Mouse (Mus musculus): ENCODE results near the gene Gm6525. TPM values are rescaled to one million over a fixed set of nuclear protein-coding genes. Genes with fewer than 3 reads are reported as not detected.

The Gm6525 gene
- total and polyA plus RNA-seq, 2 experiments from 2014 or later = 0.29 to 2.1 TPM

DNA sequence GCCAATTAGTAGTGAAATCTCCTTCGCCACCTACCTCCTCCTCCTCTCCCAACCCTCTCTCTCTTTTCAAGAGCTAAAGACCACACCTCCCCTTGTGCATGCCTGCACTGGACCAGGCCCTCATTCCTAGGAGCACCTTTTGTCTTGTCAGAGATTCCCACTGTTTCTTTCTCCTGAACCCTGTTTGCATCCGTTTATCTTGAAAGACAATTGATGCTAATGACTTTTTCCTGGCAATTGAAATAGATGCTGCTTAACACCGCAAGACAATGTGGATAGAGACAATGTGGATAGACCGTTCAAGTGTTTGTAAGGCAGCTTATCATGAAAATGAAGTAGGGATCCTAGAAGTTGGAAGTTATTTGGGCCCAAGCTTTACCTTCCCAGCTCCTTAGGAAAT is 7.8 kb downstream of the Gm6525 start:
- Histone ChIP-seq H3K36me3 (ENCODE audit: insufficient read depth) (peaks cover 16% of the 10 kb centered on the region), H3K9ac (no peak overlapping the region)
- 21% methylated on average over 4 of the region's 4 CpGs for WGBS

GRCm38 (mm10) chr3:84189629-84190173 is 15.8 kb downstream of the Gm6525 start:
- H3K36me3 ChIP-seq (ENCODE audit: insufficient read depth) = peaks cover 34% of the 10 kb centered on the region
- 70% methylated on average over 10 of the region's 10 CpGs for WGBS
- no peak overlapping the region for H3K9ac ChIP-seq
- ATAC-seq (no peak), DNase-seq (no peak)
- H3K4me2 ChIP-seq (ENCODE audit: low read depth) = no peak overlapping the region
- H3K27ac ChIP-seq (ENCODE audit: low read depth, low read length) = no peak overlapping the region
- no peaks in the 10 kb centered on the region for H3K9me3 ChIP-seq (ENCODE audit: low read length)
- H3K27me3 ChIP-seq (ENCODE audit: insufficient read depth, low read length) = no peaks in the 10 kb centered on the region
- no peak overlapping the region for H3K4me3 ChIP-seq (ENCODE audit: low read depth, low read length)
- no peaks in the 10 kb centered on the region for H3K4me1 ChIP-seq (ENCODE audit: insufficient read depth)
- no peak for TF ChIP-seq CTCF (IDR thresholded peaks at IDR 0.05; ENCODE audit: low read depth)

More for the DNA sequence above, 7.8 kb downstream of the Gm6525 start:
- Histone ChIP-seq H3K4me2 (ENCODE audit: low read depth) (no peak overlapping the region), H3K4me1 (ENCODE audit: insufficient read depth) (peaks cover 8% of the 10 kb centered on the region; the same call in 1 of the 2 replicates), H3K27me3 (ENCODE audit: insufficient read depth, low read length) (no peaks in the 10 kb centered on the region), H3K27ac (ENCODE audit: low read depth, low read length) (0 out of 2 replicates have a peak overlapping the region, but pooled peaks have one; percentile 29), H3K4me3 (ENCODE audit: low read depth, low read length) (no peak overlapping the region), H3K9me3 (ENCODE audit: low read length) (no peaks in the 10 kb centered on the region)
- ATAC-seq (no peak), DNase-seq (no peak)
- no peak for TF ChIP-seq CTCF (IDR thresholded peaks at IDR 0.05; ENCODE audit: low read depth)

DNA sequence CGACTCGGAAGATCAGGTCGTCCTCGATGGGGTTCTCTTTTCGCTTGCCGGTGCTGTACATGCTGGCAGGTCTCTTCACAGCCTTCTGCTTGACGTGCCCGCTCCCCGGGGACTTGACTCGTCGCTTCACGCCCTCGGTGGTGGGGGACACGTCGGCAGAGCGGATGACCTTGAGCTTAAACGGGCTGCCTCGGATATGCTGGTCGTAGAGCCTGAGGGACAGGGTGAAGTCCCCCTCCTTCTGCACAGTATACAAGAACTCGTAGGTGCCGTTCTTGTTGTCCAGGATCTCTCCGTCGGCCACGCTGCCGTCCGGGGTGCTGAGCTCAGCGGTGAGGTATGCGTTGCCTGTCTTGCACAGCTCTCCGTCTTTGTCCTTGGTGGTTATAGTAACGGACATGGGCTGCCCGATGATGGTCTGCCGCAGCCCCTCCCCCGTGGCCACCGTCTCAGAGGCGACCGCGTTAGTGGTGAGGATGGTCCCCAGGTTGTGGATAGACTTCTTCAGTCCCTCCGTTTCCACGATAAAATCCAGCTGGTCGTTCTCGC is 16.7 kb downstream of the Gm6525 start:
- WGBS = 25% methylated on average over 41 of the region's 41 CpGs

DNA sequence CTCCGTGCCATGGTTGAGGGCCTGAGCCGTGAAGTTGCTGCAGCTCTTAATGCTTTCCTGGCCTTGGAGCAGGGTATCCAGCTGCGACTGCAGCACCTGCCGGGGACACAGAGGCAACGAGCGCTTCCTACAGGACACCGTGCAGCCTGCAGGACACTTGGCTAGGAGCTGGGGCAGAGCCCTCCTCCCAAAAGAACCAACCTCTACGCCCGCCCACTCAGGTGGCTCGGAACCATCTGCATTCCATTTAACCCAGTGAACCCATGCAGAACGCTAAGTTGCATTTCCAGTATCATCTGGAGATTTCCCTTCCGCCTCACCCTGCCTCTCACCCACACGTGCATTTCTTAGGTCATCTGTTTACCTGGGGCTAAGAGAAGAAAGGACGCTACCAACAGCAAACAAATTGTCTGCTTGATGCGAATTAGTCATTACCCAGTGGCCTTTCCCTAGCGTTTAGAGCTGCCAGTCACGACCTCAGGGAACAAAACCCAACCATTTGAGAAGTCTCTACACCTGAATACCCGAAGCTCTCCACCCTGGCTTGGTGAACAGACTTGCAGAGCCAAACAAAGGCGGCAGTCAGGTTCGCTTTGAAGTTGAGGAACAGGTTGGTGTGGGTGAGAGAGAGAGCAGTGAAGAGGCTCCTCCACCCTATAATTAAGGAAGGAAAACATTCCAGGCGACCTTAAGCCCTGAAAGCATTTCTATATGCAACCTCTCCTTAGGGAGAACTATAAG is 17.4 kb downstream of the Gm6525 start:
- Histone ChIP-seq H3K4me3 (ENCODE audit: low read depth, low read length) (no peak overlapping the region), H3K27me3 (ENCODE audit: insufficient read depth, low read length) (no peaks in the 10 kb centered on the region), H3K4me1 (ENCODE audit: insufficient read depth) (no peaks in the 10 kb centered on the region), H3K4me2 (ENCODE audit: low read depth) (no peak overlapping the region), H3K27ac (ENCODE audit: low read depth, low read length) (no peak overlapping the region), H3K9ac (no peak overlapping the region), H3K36me3 (ENCODE audit: insufficient read depth) (peaks cover 39% of the 10 kb centered on the region), H3K9me3 (ENCODE audit: low read length) (no peaks in the 10 kb centered on the region)
- peak; percentile 36; the same call in 1 of the 2 replicates for ATAC-seq
- 57% methylated on average over 21 of the region's 21 CpGs for WGBS
- TF ChIP-seq CTCF (IDR thresholded peaks at IDR 0.05; ENCODE audit: low read depth) = no peak
- DNase-seq = peak; percentile 37

More for the DNA sequence above, 16.7 kb downstream of the Gm6525 start:
- no peak for TF ChIP-seq CTCF (IDR thresholded peaks at IDR 0.05; ENCODE audit: low read depth)
- ATAC-seq = peak; percentile 28
- H3K4me2 ChIP-seq (ENCODE audit: low read depth) = no peak overlapping the region
- peaks cover 34% of the 10 kb centered on the region for H3K36me3 ChIP-seq (ENCODE audit: insufficient read depth)
- no peak for DNase-seq
- H3K4me3 ChIP-seq (ENCODE audit: low read depth, low read length) = no peak overlapping the region
- H3K9me3 ChIP-seq (ENCODE audit: low read length) = no peaks in the 10 kb centered on the region
- no peaks in the 10 kb centered on the region for H3K27me3 ChIP-seq (ENCODE audit: insufficient read depth, low read length)
- H3K9ac ChIP-seq = no peak overlapping the region
- no peaks in the 10 kb centered on the region for H3K4me1 ChIP-seq (ENCODE audit: insufficient read depth)
- 0 out of 2 replicates have a peak overlapping the region, but pooled peaks have one; percentile 4 for H3K27ac ChIP-seq (ENCODE audit: low read depth, low read length)

DNA sequence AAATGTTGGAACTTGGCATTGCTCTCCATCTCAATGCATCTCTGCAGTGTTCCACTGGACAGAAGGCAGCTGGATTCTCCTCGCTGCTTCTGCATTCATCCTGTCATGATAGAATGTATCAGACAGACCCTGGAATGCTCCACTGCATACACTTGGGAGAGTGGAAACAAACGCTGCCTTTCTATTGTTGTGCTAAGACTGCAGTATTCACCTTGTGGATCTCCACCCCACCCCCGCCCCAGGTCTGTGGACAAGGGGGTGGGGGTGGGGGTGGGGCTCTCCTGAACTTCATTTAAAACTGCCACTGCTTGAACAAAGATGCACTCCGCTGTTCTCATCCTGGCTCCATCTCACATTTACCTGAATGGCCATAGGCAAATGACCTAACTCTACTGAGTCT is 20.0 kb downstream of the Gm6525 start:
- TF ChIP-seq CTCF (IDR thresholded peaks at IDR 0.05; ENCODE audit: low read depth) = no peak
- H3K4me3 ChIP-seq (ENCODE audit: low read depth, low read length) = no peak overlapping the region
- no peaks in the 10 kb centered on the region for H3K9me3 ChIP-seq (ENCODE audit: low read length)
- no peak overlapping the region for H3K4me2 ChIP-seq (ENCODE audit: low read depth)
- ATAC-seq (no peak), DNase-seq (no peak)
- no peak overlapping the region for H3K27ac ChIP-seq (ENCODE audit: low read depth, low read length)
- H3K27me3 ChIP-seq (ENCODE audit: insufficient read depth, low read length) = no peaks in the 10 kb centered on the region
- H3K36me3 ChIP-seq (ENCODE audit: insufficient read depth) = peaks cover 46% of the 10 kb centered on the region
- no peak overlapping the region for H3K9ac ChIP-seq
- no peaks in the 10 kb centered on the region for H3K4me1 ChIP-seq (ENCODE audit: insufficient read depth)
- 57% methylated on average over 4 of the region's 4 CpGs for WGBS

- Histone ChIP-seq H3K4me2 (ENCODE audit: low read depth) (no peak overlapping the region), H3K36me3 (ENCODE audit: insufficient read depth) (peaks cover 14% of the 10 kb centered on the region)
- ATAC-seq = no peak
These were observed 24.3 kb downstream of the Gm6525 start for GRCm38 (mm10) chr3:84198229-84198628.

GRCm38 (mm10) chr3:84199516-84199915 is 25.6 kb downstream of the Gm6525 start:
- DNase-seq (no peak), ATAC-seq (no peak)
- H3K4me2 ChIP-seq (ENCODE audit: low read depth) = no peak overlapping the region
- peaks cover 12% of the 10 kb centered on the region for H3K36me3 ChIP-seq (ENCODE audit: insufficient read depth)
- H3K9me3 ChIP-seq (ENCODE audit: low read length) = no peaks in the 10 kb centered on the region
- H3K9ac ChIP-seq = no peak overlapping the region
- no peak overlapping the region for H3K27ac ChIP-seq (ENCODE audit: low read depth, low read length)
- H3K4me3 ChIP-seq (ENCODE audit: low read depth, low read length) = no peak overlapping the region
- WGBS = 90% methylated on average over 9 of the region's 9 CpGs
- H3K27me3 ChIP-seq (ENCODE audit: insufficient read depth, low read length) = no peaks in the 10 kb centered on the region
- TF ChIP-seq CTCF (IDR thresholded peaks at IDR 0.05; ENCODE audit: low read depth) = no peak
- H3K4me1 ChIP-seq (ENCODE audit: insufficient read depth) = peaks cover 7% of the 10 kb centered on the region; the same call in 1 of the 2 replicates

More at GRCm38 (mm10) chr3:84198229-84198628, 24.3 kb downstream of the Gm6525 start:
- TF ChIP-seq CTCF (IDR thresholded peaks at IDR 0.05; ENCODE audit: low read depth) = no peak
- Histone ChIP-seq H3K27ac (ENCODE audit: low read depth, low read length) (no peak overlapping the region), H3K9me3 (ENCODE audit: low read length) (no peaks in the 10 kb centered on the region), H3K27me3 (ENCODE audit: insufficient read depth, low read length) (no peaks in the 10 kb centered on the region), H3K9ac (no peak overlapping the region), H3K4me3 (ENCODE audit: low read depth, low read length) (no peak overlapping the region), H3K4me1 (ENCODE audit: insufficient read depth) (peaks cover 7% of the 10 kb centered on the region; the same call in 1 of the 2 replicates)
- 95% methylated on average over 3 of the region's 3 CpGs for WGBS
- no peak for DNase-seq

Data from forebrain, postnatal 0 days (tissue).